Mouse (Mus musculus): ENCODE measurements at regions not wholly inside any gene's neighbourhood (a gene's known extent, or its start where the extent isn't known, plus 50 kb on each side); places are given as distances from the start of the nearest gene placed in this dataset.

DNA sequence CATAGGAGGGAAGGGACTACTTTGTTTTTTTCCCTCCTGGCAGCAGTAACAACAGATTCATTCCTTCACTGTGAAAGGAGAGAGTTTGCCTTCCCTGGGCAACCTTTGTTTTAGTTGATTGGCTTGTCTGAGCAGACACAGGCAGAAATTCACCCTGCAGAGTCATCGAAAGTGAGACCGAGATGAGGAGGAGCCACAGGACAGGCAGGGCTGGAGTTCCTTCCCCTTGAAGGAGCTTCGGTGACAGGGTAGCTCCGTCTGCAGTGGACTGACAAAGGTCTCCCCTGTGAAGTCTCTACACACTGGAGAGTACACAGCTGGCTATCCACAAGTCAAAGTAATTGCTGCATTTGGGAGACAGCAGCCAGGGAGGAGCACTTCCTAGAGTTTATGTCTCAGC lies 261.9 kb upstream of the Arglu1 start:
- no peak for TF ChIP-seq CTCF (conservative IDR thresholded peaks at IDR 0.05; ENCODE audit: insufficient read depth, insufficient read length, low read depth, low read length)
- TF ChIP-seq POLR2A (IDR thresholded peaks at IDR 0.05; ENCODE audit: low read depth, low read length), result no peak

Data from kidney, adult 2 months (tissue).